Mouse (Mus musculus): ENCODE measurements at regions not wholly inside any gene's neighbourhood (a gene's known extent, or its start where the extent isn't known, plus 50 kb on each side); places are given as distances from the start of the nearest gene placed in this dataset.

GRCm38 (mm10) chr3:78509336-78509735 lies 777.0 kb downstream of the Rapgef2 start:
- H3K27me3 ChIP-seq, result no peaks in the 10 kb centered on the region
- H3K27ac ChIP-seq (replicated peaks), result no peak overlapping the region
- H3K4me3 ChIP-seq (replicated peaks), result no peak overlapping the region
- no peaks in the 10 kb centered on the region for H3K9me3 ChIP-seq (replicated peaks)
- ATAC-seq (ENCODE audit: insufficient number of reproducible peaks, low FRiP score, low TSS enrichment, low read depth), result no peak
- H3K36me3 ChIP-seq, result no peaks in the 10 kb centered on the region
- 75% methylated on average over 5 of the region's 5 CpGs for WGBS
- H3K4me2 ChIP-seq (replicated peaks), result no peak overlapping the region
- H3K4me1 ChIP-seq, result no peaks in the 10 kb centered on the region
- no peak overlapping the region for H3K9ac ChIP-seq

- 65% methylated on average over 2 of the region's 2 CpGs for WGBS
- H3K4me3 ChIP-seq (replicated peaks), result no peak overlapping the region
- no peaks in the 10 kb centered on the region for H3K9me3 ChIP-seq (replicated peaks)
- H3K4me2 ChIP-seq (replicated peaks), result no peak overlapping the region
- H3K9ac ChIP-seq, result no peak overlapping the region
- no peaks in the 10 kb centered on the region for H3K4me1 ChIP-seq
- H3K27me3 ChIP-seq, result no peaks in the 10 kb centered on the region
- H3K27ac ChIP-seq (replicated peaks), result no peak overlapping the region
- no peaks in the 10 kb centered on the region for H3K36me3 ChIP-seq
- peak; percentile 65 for ATAC-seq (ENCODE audit: insufficient number of reproducible peaks, low FRiP score, low TSS enrichment, low read depth)
Observed at GRCm38 (mm10) chr3:78477689-78478088, 808.6 kb downstream of the Rapgef2 start.

All from embryonic facial prominence, embryonic 15.5 days (tissue).